Mouse (Mus musculus): ENCODE measurements around the gene Chd3. TPM values are rescaled to one million over a fixed set of nuclear protein-coding genes. Genes with fewer than 3 reads are reported as not detected.

The Chd3 gene
- polyA plus RNA-seq, 1 experiment: 25.7 TPM

DNA sequence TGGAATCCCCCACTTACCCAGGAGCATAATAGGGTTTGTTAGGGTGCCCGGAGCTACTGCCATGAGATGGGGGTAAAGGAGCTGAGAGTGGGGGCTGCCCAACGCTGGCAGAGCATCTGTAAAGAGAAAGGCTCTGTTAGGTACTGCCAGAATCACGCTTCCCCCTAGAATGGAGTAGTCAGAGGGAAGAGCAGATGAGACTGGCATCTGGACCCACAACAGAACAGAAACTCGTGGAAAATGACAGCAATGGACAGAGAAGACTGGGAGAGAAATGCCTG is 38.5 kb upstream of the Chd3 start:
- Histone ChIP-seq H3K9me3 (replicated peaks; ENCODE audit: control insufficient read depth, insufficient read depth, low read length, poor library complexity, severe bottlenecking) (no peaks in the 10 kb centered on the region), H3K36me3 (ENCODE audit: control insufficient read depth, insufficient read depth, low read length, poor library complexity, severe bottlenecking) (no peaks in the 10 kb centered on the region), H3K27ac (ENCODE audit: insufficient read depth, low read length) (no peak overlapping the region), H3K27me3 (ENCODE audit: control insufficient read depth, insufficient read depth, low read length, poor library complexity, severe bottlenecking) (no peaks in the 10 kb centered on the region), H3K4me1 (ENCODE audit: control insufficient read depth, insufficient read depth, low read length) (no peaks in the 10 kb centered on the region), H3K4me3 (ENCODE audit: low read depth, low read length) (no peak overlapping the region), H3K9ac (ENCODE audit: low read depth, poor library complexity, severe bottlenecking) (no peak overlapping the region)
- TF ChIP-seq CTCF (IDR thresholded peaks at IDR 0.05; ENCODE audit: low read depth, low read length): no peak
- TF ChIP-seq POLR2A (IDR thresholded peaks at IDR 0.05; ENCODE audit: insufficient read depth, low read length): no peak
- TF ChIP-seq EP300 (IDR thresholded peaks at IDR 0.05; ENCODE audit: insufficient read depth, low read depth, low read length): no peak

GRCm38 (mm10) chr11:69406867-69407723 is 37.9 kb upstream of the Chd3 start:
- H3K9ac ChIP-seq (ENCODE audit: low read depth, poor library complexity, severe bottlenecking): no peak overlapping the region
- TF ChIP-seq POLR2A (IDR thresholded peaks at IDR 0.05; ENCODE audit: insufficient read depth, low read length) (no peak), CTCF (IDR thresholded peaks at IDR 0.05; ENCODE audit: low read depth, low read length) (no peak), EP300 (IDR thresholded peaks at IDR 0.05; ENCODE audit: insufficient read depth, low read depth, low read length) (no peak)
- H3K27ac ChIP-seq (ENCODE audit: insufficient read depth, low read length): no peak overlapping the region
- H3K36me3 ChIP-seq (ENCODE audit: control insufficient read depth, insufficient read depth, low read length, poor library complexity, severe bottlenecking): no peaks in the 10 kb centered on the region
- no peak overlapping the region for H3K4me3 ChIP-seq (ENCODE audit: low read depth, low read length)
- no peaks in the 10 kb centered on the region for H3K27me3 ChIP-seq (ENCODE audit: control insufficient read depth, insufficient read depth, low read length, poor library complexity, severe bottlenecking)
- no peaks in the 10 kb centered on the region for H3K4me1 ChIP-seq (ENCODE audit: control insufficient read depth, insufficient read depth, low read length)
- no peaks in the 10 kb centered on the region for H3K9me3 ChIP-seq (replicated peaks; ENCODE audit: control insufficient read depth, insufficient read depth, low read length, poor library complexity, severe bottlenecking)

- Histone ChIP-seq H3K4me1 (ENCODE audit: control insufficient read depth, insufficient read depth, low read length) (no peaks in the 10 kb centered on the region), H3K4me3 (ENCODE audit: low read depth, low read length) (no peak overlapping the region), H3K27ac (ENCODE audit: insufficient read depth, low read length) (no peak overlapping the region), H3K9me3 (replicated peaks; ENCODE audit: control insufficient read depth, insufficient read depth, low read length, poor library complexity, severe bottlenecking) (no peaks in the 10 kb centered on the region), H3K36me3 (ENCODE audit: control insufficient read depth, insufficient read depth, low read length, poor library complexity, severe bottlenecking) (no peaks in the 10 kb centered on the region), H3K9ac (ENCODE audit: low read depth, poor library complexity, severe bottlenecking) (no peak overlapping the region), H3K27me3 (ENCODE audit: control insufficient read depth, insufficient read depth, low read length, poor library complexity, severe bottlenecking) (no peaks in the 10 kb centered on the region)
- TF ChIP-seq CTCF (IDR thresholded peaks at IDR 0.05; ENCODE audit: low read depth, low read length) (no peak), POLR2A (IDR thresholded peaks at IDR 0.05; ENCODE audit: insufficient read depth, low read length) (no peak), EP300 (IDR thresholded peaks at IDR 0.05; ENCODE audit: insufficient read depth, low read depth, low read length) (no peak)
These were observed 37.1 kb upstream of the Chd3 start for GRCm38 (mm10) chr11:69406282-69406681.

DNA sequence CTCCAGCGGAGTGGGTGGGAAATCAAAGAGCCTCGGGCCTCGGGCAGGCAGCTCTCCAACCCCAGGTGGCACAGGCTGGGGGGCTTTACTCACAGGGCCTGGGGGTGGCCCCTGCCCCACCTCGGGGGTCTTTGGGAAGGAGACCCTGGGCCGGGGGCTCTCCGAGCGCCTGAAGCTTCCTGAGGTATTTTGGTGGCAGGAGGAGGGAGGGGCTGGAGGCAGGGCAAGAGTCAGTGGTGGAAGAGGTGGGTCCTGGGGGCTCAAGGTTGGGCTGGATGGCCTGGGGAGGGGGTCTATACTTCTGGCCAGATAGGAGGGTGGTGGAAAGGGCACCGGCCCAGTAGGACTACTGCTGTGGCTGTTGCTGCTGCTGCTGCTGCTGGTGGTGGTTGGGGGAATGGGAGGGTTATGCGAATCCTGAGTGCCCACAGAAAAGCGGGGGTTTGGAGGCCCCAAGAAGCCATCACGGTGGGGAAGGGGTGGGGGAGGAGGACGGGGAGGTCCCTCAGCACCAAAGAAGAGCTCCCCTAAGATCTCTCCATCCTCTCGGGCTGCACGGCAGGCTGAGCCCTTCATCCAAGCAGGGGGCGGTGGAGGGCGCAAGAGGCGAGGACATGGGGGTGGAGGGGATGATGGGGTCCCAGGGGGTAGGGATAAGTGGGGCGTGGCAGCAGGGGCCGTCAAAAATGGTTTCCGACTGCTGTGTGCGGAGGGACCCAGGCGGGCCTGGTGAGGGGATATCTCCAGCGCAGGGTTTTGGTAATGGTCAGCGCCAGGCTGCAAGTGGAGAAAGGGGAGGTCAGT is 36.4 kb upstream of the Chd3 start:
- Histone ChIP-seq H3K4me1 (ENCODE audit: control insufficient read depth, insufficient read depth, low read length) (no peaks in the 10 kb centered on the region), H3K27ac (ENCODE audit: insufficient read depth, low read length) (no peak overlapping the region), H3K27me3 (ENCODE audit: control insufficient read depth, insufficient read depth, low read length, poor library complexity, severe bottlenecking) (no peaks in the 10 kb centered on the region), H3K36me3 (ENCODE audit: control insufficient read depth, insufficient read depth, low read length, poor library complexity, severe bottlenecking) (no peaks in the 10 kb centered on the region), H3K4me3 (ENCODE audit: low read depth, low read length) (no peak overlapping the region), H3K9me3 (replicated peaks; ENCODE audit: control insufficient read depth, insufficient read depth, low read length, poor library complexity, severe bottlenecking) (no peaks in the 10 kb centered on the region), H3K9ac (ENCODE audit: low read depth, poor library complexity, severe bottlenecking) (no peak overlapping the region)
- TF ChIP-seq CTCF (IDR thresholded peaks at IDR 0.05; ENCODE audit: low read depth, low read length) (no peak), POLR2A (IDR thresholded peaks at IDR 0.05; ENCODE audit: insufficient read depth, low read length) (no peak), EP300 (IDR thresholded peaks at IDR 0.05; ENCODE audit: insufficient read depth, low read depth, low read length) (no peak)

DNA sequence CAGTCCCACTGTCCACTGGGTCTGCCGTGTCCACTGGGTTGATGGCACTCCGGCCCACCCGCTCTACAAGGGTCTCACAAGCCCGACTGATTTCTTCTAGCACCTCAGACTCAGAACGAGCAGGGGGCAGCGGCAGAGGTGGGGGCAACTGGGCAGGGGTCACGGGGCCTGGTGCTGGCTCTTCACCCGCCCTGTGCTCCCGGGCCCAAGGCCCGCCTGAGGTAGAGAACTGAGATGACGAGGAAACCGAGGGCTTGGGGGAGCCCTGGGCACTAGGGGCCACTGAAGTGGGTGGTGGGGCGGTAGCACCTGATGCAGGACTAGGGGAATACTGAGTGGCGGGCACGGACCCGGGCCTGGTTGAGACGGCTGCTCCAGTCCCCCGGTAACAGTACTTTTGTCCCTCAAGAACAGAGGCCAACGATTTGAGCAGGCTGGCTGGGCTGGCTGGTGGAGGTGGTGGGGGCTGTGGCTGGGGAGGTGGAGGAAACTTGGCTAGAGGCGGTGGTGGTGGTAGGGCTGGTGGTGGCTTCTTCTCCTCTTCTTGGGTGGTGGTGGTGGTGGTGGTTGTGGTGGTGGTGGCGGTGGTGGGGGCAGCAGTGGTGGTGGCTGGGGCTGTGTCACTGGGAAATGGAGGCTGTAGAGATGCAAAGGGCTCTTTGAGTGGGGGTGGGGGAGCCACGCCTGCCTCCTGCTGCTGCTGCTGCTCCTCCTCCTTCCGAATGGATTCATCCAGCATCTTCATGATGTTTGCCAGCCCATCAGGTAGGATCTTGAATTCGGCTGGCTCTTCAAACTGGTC is 35.6 kb upstream of the Chd3 start:
- no peaks in the 10 kb centered on the region for H3K27me3 ChIP-seq (ENCODE audit: control insufficient read depth, insufficient read depth, low read length, poor library complexity, severe bottlenecking)
- H3K36me3 ChIP-seq (ENCODE audit: control insufficient read depth, insufficient read depth, low read length, poor library complexity, severe bottlenecking): no peaks in the 10 kb centered on the region
- H3K9ac ChIP-seq (ENCODE audit: low read depth, poor library complexity, severe bottlenecking): peak overlapping the region; percentile 43
- peak overlapping the region; percentile 33 for H3K4me3 ChIP-seq (ENCODE audit: low read depth, low read length)
- H3K9me3 ChIP-seq (replicated peaks; ENCODE audit: control insufficient read depth, insufficient read depth, low read length, poor library complexity, severe bottlenecking): no peaks in the 10 kb centered on the region
- TF ChIP-seq CTCF (IDR thresholded peaks at IDR 0.05; ENCODE audit: low read depth, low read length): no peak
- TF ChIP-seq EP300 (IDR thresholded peaks at IDR 0.05; ENCODE audit: insufficient read depth, low read depth, low read length): no peak
- TF ChIP-seq POLR2A (IDR thresholded peaks at IDR 0.05; ENCODE audit: insufficient read depth, low read length): no peak
- H3K4me1 ChIP-seq (ENCODE audit: control insufficient read depth, insufficient read depth, low read length): no peaks in the 10 kb centered on the region
- no peak overlapping the region for H3K27ac ChIP-seq (ENCODE audit: insufficient read depth, low read length)

All from ES-Bruce4 (cell line).